Mouse (Mus musculus) natural killer cell, adult 2 months (primary cell): ENCODE data around the gene Des.

Experiments used
- DNase-seq, 2 experiments: peaks; one replicate each; pipeline ENCODE4 v3.0.0; 2022; ENCODE audit warnings: low spot score in 2 of 2

Des gene

DNA sequence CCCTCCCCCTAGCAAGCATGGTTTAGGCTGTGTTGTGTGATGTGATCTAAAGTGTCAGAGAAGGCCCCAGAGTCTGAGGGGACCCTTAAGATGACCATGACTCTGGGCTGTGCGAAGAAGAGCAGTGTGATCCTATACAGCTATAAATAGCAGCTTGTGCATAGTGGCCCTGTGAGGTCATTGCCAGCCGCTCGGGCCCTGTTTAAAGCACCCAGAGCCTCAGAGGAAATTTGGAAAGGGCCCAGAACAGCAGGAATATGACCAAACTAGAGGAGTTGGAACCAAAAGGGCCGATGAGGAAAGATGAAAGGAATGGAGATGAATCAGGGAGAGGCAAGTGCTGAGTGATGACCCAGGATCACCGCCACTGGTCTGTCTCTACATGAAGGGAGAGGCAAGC is 12.8 kb upstream of the Des start:
- DNase-seq, result no peak

DNA sequence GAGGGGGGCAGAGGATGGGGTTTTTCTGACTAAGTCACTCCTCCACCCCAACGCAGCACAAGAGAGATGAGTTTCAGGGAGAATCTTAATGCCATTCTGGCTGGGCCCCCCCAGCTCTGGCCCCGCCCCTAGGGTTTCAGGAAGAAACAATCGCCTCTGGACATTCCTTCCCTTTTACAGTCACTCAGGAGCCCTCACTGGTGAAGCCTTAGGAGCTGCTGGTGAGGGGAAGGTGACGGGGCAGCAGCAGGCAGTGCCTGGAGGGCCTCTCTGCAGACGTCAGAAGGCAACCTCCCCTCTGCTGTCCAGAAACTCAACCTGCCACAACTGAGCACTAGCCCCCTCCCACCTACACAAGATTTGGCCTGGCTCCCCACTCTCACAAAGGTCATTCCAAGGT is 10.9 kb upstream of the Des start:
- no peak for DNase-seq

DNA sequence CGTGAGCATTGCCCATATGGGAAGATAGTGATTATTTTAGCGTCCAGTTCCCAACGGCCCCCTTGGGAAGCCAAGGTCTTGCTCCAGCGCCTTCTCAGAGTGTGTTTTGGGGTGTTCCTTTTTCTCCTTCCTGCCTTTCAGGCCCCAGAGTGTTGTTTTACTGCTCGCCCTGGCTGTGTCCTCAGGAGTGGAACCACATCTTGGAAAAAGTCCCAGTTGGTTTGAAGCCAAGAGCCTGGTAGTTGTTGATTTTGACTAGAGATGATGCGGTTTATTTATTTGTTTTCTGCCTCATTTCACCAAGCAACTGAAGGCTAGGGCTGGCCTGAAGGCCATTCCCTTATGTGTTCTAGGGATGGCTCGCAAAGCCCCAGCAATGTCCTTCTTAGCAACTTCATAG is 2.9 kb upstream of the Des start:
- no peak for DNase-seq

GRCm38 (mm10) chr1:75358009-75358408 is 2.1 kb upstream of the Des start:
- DNase-seq, result no peak

DNA sequence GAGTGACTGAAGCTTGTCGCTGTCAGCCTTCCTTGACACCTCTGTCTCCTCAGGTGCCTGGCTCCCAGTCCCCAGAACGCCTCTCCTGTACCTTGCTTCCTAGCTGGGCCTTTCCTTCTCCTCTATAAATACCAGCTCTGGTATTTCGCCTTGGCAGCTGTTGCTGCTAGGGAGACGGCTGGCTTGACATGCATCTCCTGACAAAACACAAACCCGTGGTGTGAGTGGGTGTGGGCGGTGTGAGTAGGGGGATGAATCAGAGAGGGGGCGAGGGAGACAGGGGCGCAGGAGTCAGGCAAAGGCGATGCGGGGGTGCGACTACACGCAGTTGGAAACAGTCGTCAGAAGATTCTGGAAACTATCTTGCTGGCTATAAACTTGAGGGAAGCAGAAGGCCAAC is 783 bp upstream of the Des start:
- no peak for DNase-seq

- DNase-seq, result no peak
These were observed 994 bp downstream of the Des start for GRCm38 (mm10) chr1:75361123-75361522.

DNA sequence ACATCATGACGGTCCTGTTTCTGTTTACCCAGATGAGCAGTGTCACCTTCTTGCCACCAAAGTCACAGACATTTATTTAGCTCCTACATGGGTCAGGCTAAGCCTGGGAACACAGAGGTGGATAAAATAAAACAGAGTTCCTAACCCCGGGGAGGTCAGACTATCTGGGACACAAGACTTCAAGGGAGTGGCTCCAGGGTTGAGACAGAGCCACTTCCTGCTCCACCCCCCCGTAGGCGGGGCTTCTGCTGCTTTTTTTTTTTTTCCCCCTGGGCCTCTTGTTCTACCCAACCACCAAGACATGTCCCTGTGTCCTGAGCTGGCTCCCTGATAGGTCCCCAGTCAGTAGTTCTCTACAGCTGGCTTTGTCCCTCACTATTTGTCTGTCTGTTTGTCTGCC is 1.6 kb downstream of the Des start:
- no peak for DNase-seq

- no peak for DNase-seq
These were observed 3.7 kb downstream of the Des start for GRCm38 (mm10) chr1:75363868-75364267.

DNA sequence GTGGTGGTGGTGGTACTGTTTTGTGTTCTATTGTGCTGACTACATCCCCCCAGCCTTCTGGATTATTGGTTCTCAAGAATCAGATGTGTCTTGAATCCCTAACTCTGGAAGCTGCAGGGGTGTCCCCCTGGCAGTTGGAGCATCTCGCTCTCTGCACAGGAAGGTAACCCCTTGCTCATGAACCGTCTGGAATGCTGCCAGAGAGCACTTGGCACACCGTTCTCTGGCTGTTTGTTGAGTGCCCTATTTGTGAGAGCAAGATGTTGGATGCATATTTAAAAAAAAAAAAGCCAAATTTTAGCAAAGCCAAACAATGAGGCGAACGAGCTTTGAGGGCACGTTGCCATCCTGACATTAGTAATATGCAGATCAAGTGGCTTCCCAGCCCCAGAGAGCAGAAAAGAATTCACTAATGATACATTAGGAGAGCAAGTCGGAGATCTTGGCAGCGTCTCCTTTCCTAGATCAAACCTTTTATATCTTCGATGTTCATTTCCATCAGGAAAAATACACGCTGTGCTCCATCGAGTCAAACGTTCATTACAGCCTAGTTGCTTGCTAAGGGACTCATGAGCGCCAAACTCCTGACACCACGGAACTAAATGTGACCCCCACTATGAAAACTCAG is 5.5 kb downstream of the Des start:
- no peak for DNase-seq

- DNase-seq, result no peak
These were observed 9.3 kb downstream of the Des start for GRCm38 (mm10) chr1:75369360-75369983.

DNA sequence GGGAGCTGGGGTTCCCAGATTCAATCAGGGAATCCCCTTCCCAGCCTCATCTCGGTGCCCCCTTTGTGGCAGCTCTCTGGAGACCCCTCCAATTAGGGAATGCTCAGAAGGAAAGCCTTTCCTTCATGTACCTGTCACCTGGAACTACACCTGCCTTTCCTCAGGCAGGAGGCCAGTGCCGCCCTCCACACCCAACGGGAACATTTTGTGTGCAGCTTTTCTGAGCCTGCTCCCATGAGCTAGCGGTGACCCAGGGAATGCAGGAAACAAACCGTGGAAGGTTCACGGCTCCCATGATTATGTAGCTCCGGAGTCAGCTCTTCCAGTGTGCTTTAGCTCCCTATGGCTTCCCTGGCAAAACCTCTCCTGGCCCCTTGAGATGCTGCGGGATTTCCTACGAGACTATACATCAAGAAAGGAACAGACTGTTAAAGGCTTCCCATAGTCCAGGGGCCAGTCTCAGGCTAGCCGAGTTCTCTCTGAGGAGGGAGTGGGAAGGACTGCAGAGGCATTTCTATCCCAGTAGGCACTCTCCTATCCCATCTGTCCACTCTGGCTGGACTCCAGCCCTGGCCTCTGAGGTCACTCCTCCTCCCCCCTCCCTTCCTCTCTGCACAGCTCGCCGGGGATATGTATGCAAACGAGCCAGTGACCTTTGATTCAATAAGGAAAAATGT is 10.0 kb downstream of the Des start:
- no peak for DNase-seq

DNA sequence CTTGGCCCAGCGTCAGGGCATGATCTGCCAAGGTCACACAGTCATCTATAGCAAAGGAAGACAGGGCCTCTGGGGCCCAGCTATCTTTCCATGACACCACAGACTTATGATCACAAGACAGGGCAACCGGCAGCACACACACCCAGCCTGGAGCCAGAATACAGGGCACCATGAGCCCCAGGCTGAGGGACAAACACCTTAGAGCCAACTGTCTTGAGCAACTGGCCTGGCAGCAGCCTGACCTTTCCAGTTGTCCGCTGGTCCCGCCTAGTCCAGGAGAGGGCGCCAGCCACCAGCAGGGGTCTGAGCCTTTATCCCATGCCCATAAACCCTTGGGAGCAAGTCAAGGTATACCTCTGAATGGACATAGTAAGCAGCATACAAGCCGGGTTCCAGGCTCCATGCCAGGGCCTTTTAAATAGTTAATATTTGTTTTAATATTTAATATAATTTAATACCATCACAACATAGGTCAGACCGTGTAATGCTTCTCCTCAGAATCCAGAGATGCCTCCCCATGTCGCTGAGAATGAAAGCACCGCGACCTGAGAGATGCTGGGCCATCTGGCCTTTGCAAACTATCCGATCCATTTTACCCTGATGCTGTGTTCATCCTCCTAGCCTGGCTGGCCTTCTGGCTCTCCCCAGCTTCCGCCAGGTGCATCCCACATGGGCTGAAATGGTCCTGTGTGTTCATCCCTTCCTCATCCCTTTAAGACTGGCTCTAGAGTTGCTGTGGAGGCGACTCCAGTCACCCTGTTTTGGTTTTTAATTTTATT is 11.4 kb downstream of the Des start:
- no peak for DNase-seq

DNA sequence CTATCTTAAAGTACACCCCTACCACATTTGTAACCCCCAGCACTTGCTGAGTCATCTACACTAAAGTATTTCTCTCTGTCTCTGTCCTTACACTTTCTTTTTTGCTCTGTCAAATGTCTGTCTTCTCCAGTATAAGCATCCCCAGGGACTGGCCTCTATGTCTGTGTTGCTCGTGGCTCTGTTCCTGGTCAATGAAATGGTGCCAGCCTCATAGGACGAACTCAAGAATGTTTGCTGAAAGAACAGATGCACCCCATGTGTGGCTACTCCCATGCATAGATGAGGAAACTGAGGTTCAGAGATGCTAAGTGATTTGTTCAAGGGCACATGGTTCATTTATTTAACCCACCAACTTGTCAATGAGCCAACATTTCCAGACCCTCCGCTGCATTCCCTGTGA is 12.3 kb downstream of the Des start:
- DNase-seq, result no peak

- DNase-seq, result no peak
These were observed 13.1 kb downstream of the Des start for GRCm38 (mm10) chr1:75373276-75373675.

DNA sequence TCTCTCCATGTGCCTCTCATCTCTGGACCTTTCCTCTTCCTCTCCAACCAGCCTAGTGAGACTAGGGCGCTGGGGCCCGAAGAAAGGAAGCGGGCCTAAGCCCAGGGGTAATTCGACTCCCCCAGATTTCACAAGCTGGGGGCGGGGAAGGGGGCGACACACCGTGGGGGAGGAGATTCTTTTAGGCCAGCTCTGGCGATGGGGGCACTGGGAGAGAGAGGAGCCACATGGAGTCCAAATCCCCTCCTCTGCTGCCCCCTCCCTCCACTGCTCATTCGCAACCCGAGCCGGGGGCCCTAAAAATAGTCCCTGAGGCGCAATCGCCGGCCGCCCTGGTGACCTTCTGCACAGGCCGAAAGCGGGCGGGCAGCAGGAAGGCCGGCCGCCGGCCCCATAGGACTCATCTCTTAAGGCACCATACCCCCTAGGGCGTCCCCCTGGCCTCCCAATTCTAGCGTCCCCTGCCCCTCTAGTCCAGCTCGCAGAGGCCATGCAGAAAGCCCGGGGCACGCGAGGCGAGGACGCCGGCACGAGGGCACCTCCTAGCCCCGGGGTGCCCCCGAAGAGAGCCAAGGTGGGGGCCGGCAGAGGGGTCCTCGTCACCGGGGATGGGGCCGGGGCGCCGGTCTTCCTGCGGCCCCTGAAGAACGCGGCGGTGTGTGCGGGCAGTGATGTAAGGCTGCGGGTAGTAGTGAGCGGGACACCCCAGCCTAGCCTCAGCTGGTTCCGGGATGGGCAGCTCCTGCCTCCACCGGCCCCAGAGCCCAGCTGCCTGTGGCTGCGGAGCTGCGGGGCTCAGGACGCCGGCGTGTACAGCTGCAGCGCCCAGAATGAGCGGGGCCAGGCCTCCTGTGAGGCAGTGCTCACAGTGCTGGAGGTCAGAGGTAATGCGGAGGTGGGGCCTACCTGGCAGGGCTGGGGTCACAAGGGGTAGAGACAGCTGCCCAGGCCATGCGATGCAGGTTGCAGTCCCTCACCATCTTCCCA is 15.1 kb downstream of the Des start, which contains the start of gene Speg:
TSS of gene Speg (plus strand) at position 348 of the 987 bp plus-strand sequence.
- no peak for DNase-seq

- DNase-seq, result no peak
These were observed 19.1 kb downstream of the Des start for GRCm38 (mm10) chr1:75379196-75379595.

- no peak for DNase-seq
These were observed 19.8 kb downstream of the Des start for GRCm38 (mm10) chr1:75379931-75380330.

DNA sequence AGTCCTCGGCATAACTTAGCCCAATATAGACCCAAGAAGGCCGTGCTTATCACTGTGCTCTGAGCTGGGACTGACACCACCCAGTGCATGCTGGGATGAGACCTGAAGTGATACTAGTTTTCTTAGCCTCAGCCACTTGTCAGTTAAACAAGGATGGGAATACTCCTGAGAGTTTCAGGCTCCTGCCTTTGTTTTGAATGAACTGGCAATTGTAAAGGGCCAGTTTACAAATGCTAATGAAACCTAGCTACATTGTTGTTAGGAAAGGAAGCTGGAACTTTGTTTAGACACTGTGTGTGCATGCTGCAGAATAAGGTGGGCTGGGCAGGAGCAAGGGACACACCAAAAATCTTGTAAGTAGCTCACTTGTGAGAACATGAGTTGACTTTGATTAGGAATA is 20.8 kb downstream of the Des start:
- DNase-seq, result no peak

DNA sequence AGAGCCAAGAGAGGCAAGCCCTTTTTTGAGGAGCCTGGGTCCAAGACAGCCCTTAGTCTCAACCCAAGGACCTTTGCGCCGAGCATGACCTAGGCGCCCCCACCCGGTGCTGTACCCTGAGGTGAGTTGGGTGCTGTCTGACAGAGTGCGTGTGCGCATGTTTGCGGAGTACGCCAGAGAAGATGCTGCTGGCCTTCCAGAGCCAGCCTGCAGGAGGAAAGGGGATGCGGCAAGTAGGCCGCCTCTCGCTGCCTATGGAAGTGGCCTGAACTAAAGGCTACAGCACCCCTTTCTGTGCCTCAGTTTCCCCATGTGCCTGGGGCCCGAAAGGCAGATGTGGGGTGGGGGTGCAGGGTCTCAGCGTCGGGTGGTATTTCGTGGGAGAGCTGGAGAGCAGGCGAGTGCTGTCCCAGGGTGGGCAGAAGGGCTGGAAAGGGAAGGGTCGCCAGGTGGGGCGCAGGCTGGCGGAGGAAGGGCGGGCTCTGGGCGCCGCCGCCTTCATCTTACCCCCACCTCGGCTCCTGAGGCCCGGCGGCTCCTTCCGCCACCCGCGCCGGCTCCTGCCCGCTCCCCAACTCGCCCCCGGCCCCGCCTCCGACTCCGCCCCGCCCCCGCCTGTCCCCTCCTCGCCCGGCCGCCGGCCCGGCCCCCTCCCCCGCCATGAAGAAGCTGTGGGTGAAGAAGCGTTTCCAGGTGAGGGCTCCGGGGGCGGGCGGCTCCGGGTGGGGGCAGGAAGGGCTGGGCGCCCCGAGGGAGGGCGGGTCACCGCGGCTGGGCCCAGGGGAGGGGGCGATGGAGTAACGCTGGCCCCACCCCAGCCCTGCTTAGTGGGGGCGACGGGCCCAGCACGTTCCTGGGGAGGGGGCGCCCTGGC is 21.6 kb downstream of the Des start:
- no peak for DNase-seq

GRCm38 (mm10) chr1:75382356-75383071 is 22.4 kb downstream of the Des start:
- DNase-seq, result no peak
